Mouse (Mus musculus): Measurements from ENCODE around the gene Arfgap1. TPM values are rescaled to one million over a fixed set of nuclear protein-coding genes. Genes with fewer than 3 reads are reported as not detected.
A peak's percentile ranks its signal among the peaks of the same experiment; 100 is the strongest.

Gene Arfgap1
- polyA plus RNA-seq, 1 experiment, result 118 TPM

DNA sequence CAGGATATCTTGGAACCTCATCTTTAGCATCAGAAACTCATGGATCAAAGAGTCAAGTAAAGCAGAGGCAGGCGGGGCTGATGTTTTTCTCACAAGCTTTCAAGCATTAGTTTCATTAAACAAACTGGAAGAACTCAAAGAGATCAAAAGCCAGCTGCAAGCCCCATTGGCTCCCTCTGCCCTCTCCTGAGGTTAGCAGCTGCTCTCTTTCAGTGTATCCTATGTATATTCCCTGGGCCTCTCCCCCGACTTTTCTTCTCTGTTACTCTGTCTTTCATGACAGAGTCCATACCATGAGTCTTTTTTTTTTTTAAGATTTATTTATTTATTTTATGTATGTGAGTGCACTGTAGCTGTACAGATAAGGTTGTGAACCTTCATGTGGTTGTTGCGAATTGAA lies 6.8 kb upstream of the Arfgap1 start:
- Histone ChIP-seq H3K4me3 (replicated peaks; ENCODE audit: insufficient read depth, low read depth, low read length) (no peak overlapping the region), H3K27ac (ENCODE audit: insufficient read depth, low read length) (no peak overlapping the region), H3K27me3 (ENCODE audit: control insufficient read depth, insufficient read depth, low read length) (no peaks in the 10 kb centered on the region), H3K4me1 (ENCODE audit: control insufficient read depth, insufficient read depth, low read length) (peaks cover 2% of the 10 kb centered on the region)
- 85% methylated on average over 3 of the region's 3 CpGs for WGBS
- TF ChIP-seq CTCF (IDR thresholded peaks at IDR 0.05; ENCODE audit: borderline replicate concordance, insufficient read depth, low read depth, low read length) (no peak), POLR2A (IDR thresholded peaks at IDR 0.05; ENCODE audit: borderline replicate concordance, insufficient read depth, low read length) (no peak)
- DNase-seq, result no peak

DNA sequence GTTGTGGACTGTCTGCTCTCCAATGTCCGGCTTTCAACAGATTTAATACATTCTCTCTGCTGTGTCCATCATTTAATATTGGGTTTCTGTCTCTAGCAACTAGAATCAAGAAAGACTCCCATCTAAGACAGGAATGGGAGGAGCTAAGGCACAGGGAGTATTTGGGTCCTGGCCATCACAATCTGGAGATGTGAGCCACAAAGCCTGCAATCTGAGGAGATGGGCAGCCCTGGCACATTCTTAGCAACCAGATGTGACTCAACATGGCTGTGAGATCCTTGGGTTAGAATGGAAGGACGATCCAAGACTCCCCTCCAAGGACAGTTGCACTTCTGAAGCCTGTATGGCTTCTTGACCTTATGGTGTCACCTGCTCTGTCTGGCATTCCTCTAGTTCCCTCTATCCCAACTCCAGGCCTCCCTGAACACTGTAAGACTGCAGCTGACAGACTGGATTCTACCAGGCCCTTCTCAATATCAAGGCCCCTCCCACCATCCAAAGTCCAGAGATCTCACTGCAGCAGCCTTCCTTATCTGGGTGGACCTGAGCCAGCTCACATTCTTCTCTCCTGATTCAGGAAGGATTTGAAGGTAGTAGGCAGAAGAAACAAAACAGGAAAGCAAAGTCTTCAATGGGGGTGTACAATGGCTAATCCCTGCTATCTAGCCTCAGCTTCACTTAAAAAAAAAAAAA lies 4.3 kb upstream of the Arfgap1 start:
- 89% methylated on average over 2 of the region's 2 CpGs for WGBS
- H3K4me1 ChIP-seq (ENCODE audit: control insufficient read depth, insufficient read depth, low read length), result peaks cover 11% of the 10 kb centered on the region
- no peak overlapping the region for H3K27ac ChIP-seq (ENCODE audit: insufficient read depth, low read length)
- DNase-seq, result no peak
- no peak overlapping the region for H3K4me3 ChIP-seq (replicated peaks; ENCODE audit: insufficient read depth, low read depth, low read length)
- H3K27me3 ChIP-seq (ENCODE audit: control insufficient read depth, insufficient read depth, low read length), result no peaks in the 10 kb centered on the region
- TF ChIP-seq POLR2A (IDR thresholded peaks at IDR 0.05; ENCODE audit: borderline replicate concordance, insufficient read depth, low read length), result no peak

DNA sequence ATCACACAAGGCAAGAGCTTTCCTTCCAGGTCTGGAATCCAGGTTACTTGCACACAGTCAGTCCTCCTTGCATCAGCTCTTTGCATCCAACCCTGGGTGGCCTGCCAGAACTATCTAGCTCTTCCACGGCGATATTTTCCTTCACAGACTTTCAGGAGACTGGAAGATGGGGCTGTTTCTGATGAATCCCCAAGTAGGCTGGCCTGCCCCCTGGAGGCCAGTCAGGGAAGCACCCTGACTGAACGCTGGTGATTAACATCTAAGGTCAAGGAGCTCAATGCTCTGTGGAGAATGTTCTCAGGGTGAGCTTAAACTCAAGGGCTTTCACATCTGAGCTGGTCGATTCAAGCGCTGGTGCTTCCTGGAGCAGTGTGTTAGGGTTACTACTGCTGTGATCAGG lies 3.1 kb upstream of the Arfgap1 start:
- WGBS, result 3% methylated on average over 5 of the region's 5 CpGs
- no peaks in the 10 kb centered on the region for H3K27me3 ChIP-seq (ENCODE audit: control insufficient read depth, insufficient read depth, low read length)
- TF ChIP-seq POLR2A (IDR thresholded peaks at IDR 0.05; ENCODE audit: borderline replicate concordance, insufficient read depth, low read length), result no peak
- peak; percentile 94 for TF ChIP-seq CTCF (IDR thresholded peaks at IDR 0.05; ENCODE audit: borderline replicate concordance, insufficient read depth, low read depth, low read length)
- H3K4me1 ChIP-seq (ENCODE audit: control insufficient read depth, insufficient read depth, low read length), result peaks cover 11% of the 10 kb centered on the region
- peak; percentile 78 to 86 for DNase-seq
- no peak overlapping the region for H3K27ac ChIP-seq (ENCODE audit: insufficient read depth, low read length)
- H3K4me3 ChIP-seq (replicated peaks; ENCODE audit: insufficient read depth, low read depth, low read length), result no peak overlapping the region

- TF ChIP-seq CTCF (IDR thresholded peaks at IDR 0.05; ENCODE audit: borderline replicate concordance, insufficient read depth, low read depth, low read length), result peak; percentile 33; the same call in 1 of the 2 replicates
- TF ChIP-seq POLR2A (IDR thresholded peaks at IDR 0.05; ENCODE audit: borderline replicate concordance, insufficient read depth, low read length), result no peak
- DNase-seq, result peak; percentile 52 to 61
- H3K4me3 ChIP-seq (replicated peaks; ENCODE audit: insufficient read depth, low read depth, low read length), result peak overlapping the region; percentile 70
- WGBS, result 3% methylated on average over 14 of the region's 14 CpGs
- peaks cover 11% of the 10 kb centered on the region for H3K4me1 ChIP-seq (ENCODE audit: control insufficient read depth, insufficient read depth, low read length)
- no peaks in the 10 kb centered on the region for H3K27me3 ChIP-seq (ENCODE audit: control insufficient read depth, insufficient read depth, low read length)
- peak overlapping the region; percentile 89 for H3K27ac ChIP-seq (ENCODE audit: insufficient read depth, low read length)
Measured at GRCm38 (mm10) chr2:180966092-180966882, 738 bp upstream of the Arfgap1 start.

DNA sequence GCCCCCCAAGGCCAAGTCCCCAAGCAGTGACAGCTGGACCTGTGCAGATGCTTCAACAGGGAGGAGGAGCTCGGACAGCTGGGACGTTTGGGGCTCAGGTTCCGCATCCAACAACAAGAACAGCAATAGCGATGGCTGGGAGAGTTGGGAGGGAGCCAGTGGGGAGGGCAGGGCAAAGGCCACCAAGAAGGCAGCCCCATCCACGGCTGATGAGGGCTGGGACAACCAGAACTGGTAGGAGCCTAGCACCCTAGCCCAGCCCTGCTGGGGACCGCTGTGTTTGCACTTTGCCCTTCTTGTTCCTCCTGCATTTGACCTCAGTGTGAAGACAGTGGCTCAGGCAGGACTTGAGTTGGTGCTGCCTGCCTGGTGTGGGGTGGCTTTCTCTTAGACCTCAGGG lies 14.1 kb downstream of the Arfgap1 start:
- TF ChIP-seq CTCF (IDR thresholded peaks at IDR 0.05; ENCODE audit: borderline replicate concordance, insufficient read depth, low read depth, low read length), result no peak
- no peak for TF ChIP-seq POLR2A (IDR thresholded peaks at IDR 0.05; ENCODE audit: borderline replicate concordance, insufficient read depth, low read length)
- DNase-seq, result no peak
- WGBS, result 74% methylated on average over 6 of the region's 6 CpGs
- no peaks in the 10 kb centered on the region for H3K27me3 ChIP-seq (ENCODE audit: control insufficient read depth, insufficient read depth, low read length)
- no peaks in the 10 kb centered on the region for H3K4me1 ChIP-seq (ENCODE audit: control insufficient read depth, insufficient read depth, low read length)
- H3K27ac ChIP-seq (ENCODE audit: insufficient read depth, low read length), result no peak overlapping the region
- no peak overlapping the region for H3K4me3 ChIP-seq (replicated peaks; ENCODE audit: insufficient read depth, low read depth, low read length)

- no peak overlapping the region for H3K4me3 ChIP-seq (replicated peaks; ENCODE audit: insufficient read depth, low read depth, low read length)
- H3K27me3 ChIP-seq (ENCODE audit: control insufficient read depth, insufficient read depth, low read length), result no peaks in the 10 kb centered on the region
- no peak overlapping the region for H3K27ac ChIP-seq (ENCODE audit: insufficient read depth, low read length)
- no peak for TF ChIP-seq POLR2A (IDR thresholded peaks at IDR 0.05; ENCODE audit: borderline replicate concordance, insufficient read depth, low read length)
- no peak for TF ChIP-seq CTCF (IDR thresholded peaks at IDR 0.05; ENCODE audit: borderline replicate concordance, insufficient read depth, low read depth, low read length)
- DNase-seq, result no peak
- 79% methylated on average over 2 of the region's 2 CpGs for WGBS
- H3K4me1 ChIP-seq (ENCODE audit: control insufficient read depth, insufficient read depth, low read length), result no peaks in the 10 kb centered on the region; the same call in 1 of the 2 replicates
Measured at GRCm38 (mm10) chr2:180985635-180986034, 18.6 kb downstream of the Arfgap1 start.

- 48% methylated on average over 2 of the region's 2 CpGs for WGBS
- H3K27me3 ChIP-seq (ENCODE audit: control insufficient read depth, insufficient read depth, low read length), result no peaks in the 10 kb centered on the region
- TF ChIP-seq CTCF (IDR thresholded peaks at IDR 0.05; ENCODE audit: borderline replicate concordance, insufficient read depth, low read depth, low read length) (no peak), POLR2A (IDR thresholded peaks at IDR 0.05; ENCODE audit: borderline replicate concordance, insufficient read depth, low read length) (no peak)
- DNase-seq, result no peak
- H3K4me1 ChIP-seq (ENCODE audit: control insufficient read depth, insufficient read depth, low read length), result no peaks in the 10 kb centered on the region; the same call in 1 of the 2 replicates
- no peak within 1 kb of the TSS for H3K27ac ChIP-seq (ENCODE audit: insufficient read depth, low read length)
- no peak within 1 kb of the TSS for H3K4me3 ChIP-seq (replicated peaks; ENCODE audit: insufficient read depth, low read depth, low read length)
Measured at GRCm38 (mm10) chr2:180986449-180986848, 19.4 kb downstream of the Arfgap1 start, which contains the start of gene Col20a1. Col20a1 (plus strand) TSS chr2:180986535.

DNA sequence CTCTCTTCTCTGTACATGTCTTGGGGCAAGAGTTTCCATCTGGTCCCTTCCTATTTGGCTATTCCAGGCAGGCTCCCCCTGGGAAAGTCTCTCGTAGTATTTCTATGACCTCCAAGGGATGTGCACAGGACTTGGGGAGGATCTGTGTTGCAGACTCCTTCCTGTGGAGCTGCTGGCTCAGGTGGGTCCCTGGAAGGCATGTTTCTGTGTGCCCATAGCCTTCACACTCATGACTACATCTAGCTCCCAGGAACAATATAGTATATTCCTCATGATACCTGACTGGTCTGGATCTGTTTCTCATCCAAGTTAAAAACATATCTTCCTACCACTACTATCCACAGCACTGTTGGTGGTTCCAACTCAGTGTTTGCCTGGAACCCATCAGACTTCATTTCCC lies 20.0 kb downstream of the Arfgap1 start:
- WGBS, result 37% methylated on average over 1 of the region's 1 CpGs
- DNase-seq, result no peak
- H3K27me3 ChIP-seq (ENCODE audit: control insufficient read depth, insufficient read depth, low read length), result no peaks in the 10 kb centered on the region
- TF ChIP-seq CTCF (IDR thresholded peaks at IDR 0.05; ENCODE audit: borderline replicate concordance, insufficient read depth, low read depth, low read length), result no peak
- TF ChIP-seq POLR2A (IDR thresholded peaks at IDR 0.05; ENCODE audit: borderline replicate concordance, insufficient read depth, low read length), result no peak
- no peak overlapping the region for H3K27ac ChIP-seq (ENCODE audit: insufficient read depth, low read length)
- H3K4me3 ChIP-seq (replicated peaks; ENCODE audit: insufficient read depth, low read depth, low read length), result no peak overlapping the region
- H3K4me1 ChIP-seq (ENCODE audit: control insufficient read depth, insufficient read depth, low read length), result no peaks in the 10 kb centered on the region; the same call in 1 of the 2 replicates
